Mouse (Mus musculus): Measurements from ENCODE around the gene Sorcs3. TPM values are rescaled to one million over a fixed set of nuclear protein-coding genes. Genes with fewer than 3 reads are reported as not detected.

Gene Sorcs3
- total RNA-seq, 2 experiments from 2014 or later = 0.05 to 0.07 TPM

DNA sequence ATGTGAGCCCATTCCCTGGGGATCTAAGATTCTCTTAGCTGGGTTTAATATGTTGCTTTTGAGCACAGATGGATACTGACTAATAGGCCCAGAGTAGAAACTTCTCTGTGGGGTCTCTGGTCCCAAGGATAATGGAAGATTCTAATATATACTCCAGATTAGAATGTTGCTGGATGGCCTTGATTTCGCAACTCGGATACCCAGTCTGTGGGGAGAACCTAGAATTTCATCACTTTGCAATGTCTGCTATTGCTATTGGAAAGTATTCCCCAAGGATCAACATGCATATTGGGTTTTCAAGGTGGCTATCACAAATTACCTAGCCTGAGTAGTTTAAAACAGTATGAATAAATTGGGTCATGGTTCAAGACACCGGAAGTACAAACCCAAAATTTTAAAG is 609.2 kb downstream of the Sorcs3 start:
- DNase-seq (ENCODE audit: low spot score in 2 of 2) = no peak

DNA sequence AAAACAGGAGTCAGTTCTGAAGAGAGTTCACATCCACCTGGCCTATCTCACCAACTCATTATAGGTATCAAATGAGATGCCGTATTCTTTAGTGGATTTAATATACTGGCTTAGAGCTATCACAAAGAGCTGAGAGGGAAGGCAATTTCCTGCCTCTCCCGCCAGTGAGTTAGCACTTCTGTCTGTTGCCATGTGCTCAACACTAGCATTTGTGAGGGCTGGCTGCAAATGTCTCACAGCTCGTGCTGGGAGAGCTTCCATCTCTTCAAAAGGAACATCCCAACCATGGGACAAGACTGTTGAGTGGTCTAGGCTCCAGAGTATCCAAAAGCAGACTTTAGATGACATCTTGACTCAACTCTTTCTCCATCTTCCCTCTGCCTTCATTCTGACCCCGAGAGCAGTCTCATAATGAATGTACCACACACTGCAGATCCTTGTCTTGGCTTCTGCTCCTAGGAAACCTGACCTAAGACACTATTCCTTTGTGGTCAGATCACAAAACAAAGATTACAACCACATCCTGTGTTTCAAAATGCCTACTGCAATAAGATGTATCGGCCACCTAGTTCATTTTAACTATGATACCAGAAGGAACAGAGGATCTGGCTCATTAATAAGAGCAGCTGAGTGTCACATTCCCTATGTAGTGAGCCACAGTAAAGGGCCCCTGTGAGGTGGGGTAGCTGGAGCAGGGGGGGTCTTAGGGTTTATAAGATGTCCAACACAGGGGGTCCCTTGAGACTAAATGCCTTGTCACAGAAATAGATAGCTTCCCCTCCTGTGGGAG is 614.9 kb downstream of the Sorcs3 start:
- no peak for DNase-seq (ENCODE audit: low spot score in 2 of 2)

DNA sequence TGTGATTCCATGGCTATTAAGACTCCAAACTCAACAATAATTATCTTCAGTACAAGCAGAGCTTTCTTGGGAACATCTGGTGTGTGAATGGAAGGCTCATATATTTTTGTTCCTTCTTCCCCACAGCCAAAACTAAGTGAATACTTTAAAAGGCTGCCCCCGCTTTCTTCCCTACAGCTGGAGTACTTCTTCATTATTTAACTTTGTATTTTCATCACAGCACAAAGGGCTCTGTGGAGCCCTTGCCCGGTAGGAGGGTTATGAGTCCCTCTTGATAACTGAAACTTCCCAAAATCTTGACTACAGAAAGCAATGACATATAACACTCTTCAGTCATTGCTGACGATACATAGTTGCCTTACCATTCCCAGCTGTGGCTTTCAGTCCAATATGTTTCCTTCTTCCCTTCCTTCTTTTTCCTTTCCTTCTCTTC is 615.5 kb downstream of the Sorcs3 start:
- no peak for DNase-seq (ENCODE audit: low spot score in 2 of 2)

DNA sequence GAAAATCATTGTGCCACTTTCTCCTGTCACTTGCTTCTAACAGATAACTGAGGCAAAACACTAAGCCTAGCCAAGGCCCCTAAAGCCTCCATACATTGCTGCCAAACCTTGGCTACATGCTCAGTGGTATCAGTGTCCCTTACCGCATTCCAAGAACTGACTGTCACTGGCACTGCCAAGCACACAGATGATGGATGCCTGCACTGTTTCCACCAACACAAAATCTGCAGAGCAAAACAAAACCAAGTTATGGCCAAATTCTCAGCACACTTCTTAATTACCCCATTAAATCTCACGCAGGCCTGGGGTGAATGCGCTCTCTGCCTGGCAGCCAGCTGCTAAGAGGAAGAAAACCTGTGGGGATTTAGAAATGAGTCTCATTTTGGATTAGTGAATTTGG is 628.5 kb downstream of the Sorcs3 start:
- DNase-seq (ENCODE audit: low spot score in 2 of 2) = no peak

DNA sequence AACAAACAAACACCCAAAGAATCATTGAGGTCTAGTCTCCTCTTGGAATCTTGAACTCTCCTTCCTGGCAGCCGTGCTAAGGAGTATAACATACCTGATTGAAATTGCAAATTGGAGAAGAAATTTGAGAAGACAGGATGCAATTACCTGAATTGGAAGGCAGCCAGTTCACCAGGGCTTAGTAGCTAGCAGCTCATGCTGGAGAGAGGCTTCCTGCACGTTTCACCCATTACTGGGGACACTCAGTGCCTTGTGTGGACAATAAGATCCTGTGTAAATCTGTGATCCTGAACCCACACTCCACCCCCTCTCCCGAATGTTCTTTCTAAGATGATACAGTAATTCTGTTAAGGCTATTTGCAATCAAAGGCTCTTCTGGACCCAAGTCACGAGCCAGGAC is 633.6 kb downstream of the Sorcs3 start:
- DNase-seq (ENCODE audit: low spot score in 2 of 2) = no peak

DNA sequence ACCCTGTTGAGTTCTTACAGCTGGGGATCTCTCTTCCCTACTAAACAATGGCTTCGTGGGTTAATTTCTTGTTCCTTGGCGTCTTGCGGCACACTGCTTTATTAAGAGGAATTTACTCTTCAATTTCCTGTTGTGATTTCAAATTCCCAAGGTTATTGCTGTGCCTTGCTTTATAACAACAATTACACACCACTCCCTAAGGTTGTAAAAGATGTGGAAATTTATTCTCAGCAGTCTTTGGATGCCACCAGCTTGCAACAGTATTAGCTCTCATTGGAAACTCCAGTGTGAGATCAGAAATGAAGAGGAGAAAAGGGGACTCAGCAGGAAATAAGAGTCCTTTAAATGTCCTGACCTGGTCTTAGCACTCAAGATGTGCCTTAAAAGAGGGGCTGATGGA is 641.9 kb downstream of the Sorcs3 start:
- no peak for DNase-seq (ENCODE audit: low spot score in 2 of 2)

DNA sequence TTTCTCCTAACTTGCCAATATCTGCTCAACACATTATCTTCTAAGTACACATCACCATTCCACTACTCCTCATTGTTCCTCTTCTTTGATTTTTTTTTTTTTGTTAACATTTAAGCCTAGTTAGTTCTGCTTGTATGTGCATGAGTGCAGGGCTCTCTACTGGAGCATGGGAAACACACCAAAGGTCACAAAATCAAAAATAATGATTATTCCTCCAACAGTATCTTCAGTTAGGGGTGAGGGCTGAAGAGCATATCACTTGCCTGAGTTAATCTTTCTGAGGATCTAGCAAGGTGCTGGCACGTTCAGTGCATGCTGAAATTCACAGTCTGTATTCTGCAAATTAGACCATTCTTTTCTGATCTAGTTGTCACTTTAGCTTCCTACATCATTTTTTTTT is 644.6 kb downstream of the Sorcs3 start:
- DNase-seq (ENCODE audit: low spot score in 2 of 2) = no peak

Measured in gastrocnemius, postnatal 4 days (tissue).